Mouse (Mus musculus): Measurements from ENCODE around the gene Il10. TPM values are rescaled to one million over a fixed set of nuclear protein-coding genes. Genes with fewer than 3 reads are reported as not detected.

Il10 gene
- total RNA-seq, 2 experiments from 2014 or later, result not detected

DNA sequence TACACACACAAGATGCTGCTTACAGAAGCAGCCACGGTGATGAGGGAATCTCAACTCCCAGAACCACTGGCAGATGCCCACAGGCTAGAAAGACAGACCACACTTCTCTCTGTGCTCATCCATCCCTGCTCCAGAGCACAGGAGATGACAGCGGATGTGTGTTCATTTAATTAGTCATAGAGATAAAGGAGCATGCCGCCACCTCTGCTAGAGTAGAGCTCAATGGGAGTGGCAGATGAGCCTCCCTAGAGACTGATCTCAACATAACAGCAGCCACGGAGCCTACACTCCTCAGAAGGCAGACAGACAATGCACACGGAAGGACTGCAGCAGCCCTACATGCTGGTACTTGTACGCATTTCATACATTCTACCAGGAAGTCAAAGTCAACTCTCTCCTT, 44.6 kb downstream of the Il10 start:
- no peak for DNase-seq (ENCODE audit: extremely low spot score in 1 of 2, low spot score in 2 of 2)
- intact Hi-C loops (cut with DNase I), result no loop called here

DNA sequence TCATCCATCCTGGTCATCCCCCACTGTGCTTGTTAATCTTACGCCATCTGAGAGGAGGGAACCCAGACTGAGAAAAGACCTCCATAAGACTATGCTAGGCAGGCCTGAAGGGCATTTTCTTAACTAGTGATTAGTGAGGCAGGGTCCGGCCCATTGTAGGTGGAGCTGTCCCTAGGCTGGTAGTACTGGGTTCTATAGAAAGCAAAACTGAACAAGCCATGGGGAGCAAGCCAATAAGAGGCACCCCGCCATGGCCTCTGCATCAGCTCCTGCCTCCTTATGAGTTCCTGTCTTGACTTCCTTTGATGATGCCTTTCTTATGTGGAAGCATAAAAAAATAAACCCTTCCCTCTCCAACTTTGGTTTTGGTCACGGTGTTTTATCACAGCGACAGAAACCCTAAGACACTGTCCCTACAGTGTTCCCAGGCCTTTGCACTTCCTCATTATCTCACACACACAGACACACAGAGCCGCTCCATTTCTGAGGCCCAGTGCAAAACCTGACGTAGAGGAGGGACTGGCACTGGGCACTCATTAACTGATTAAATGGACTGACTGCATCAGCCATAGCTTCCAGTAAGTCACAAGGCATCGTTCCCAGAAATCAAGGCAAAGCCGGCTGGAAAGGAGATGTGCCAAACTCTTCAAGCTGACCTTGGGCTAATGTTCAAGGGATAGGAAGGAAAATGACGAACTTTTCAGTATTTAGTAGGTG, 48.5 kb downstream of the Il10 start:
- no peak for DNase-seq (ENCODE audit: extremely low spot score in 1 of 2, low spot score in 2 of 2)
- intact Hi-C loops (cut with DNase I), result no loop called here

DNA sequence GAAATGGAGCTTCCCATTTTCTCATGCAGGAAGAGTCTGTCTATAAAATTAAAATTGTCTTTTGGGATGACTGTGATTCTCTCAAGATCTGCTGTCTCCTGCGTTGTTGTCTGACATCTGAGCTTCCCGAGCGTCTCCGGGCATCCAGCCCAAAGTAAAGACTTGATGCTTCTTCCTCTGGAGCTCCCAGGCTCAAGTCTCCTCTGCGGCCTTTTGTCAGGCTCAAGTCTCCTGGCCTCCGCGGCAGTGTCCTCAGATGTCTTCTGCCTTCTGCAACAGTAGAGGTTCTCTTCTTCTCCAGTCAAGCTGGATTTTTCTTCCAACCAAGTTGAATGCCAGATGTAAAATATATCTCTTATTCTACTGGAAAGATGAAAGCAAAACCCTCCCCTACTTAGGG, 49.4 kb downstream of the Il10 start:
- DNase-seq (ENCODE audit: extremely low spot score in 1 of 2, low spot score in 2 of 2), result no peak
- intact Hi-C loops (cut with DNase I), result no loop called here

DNA sequence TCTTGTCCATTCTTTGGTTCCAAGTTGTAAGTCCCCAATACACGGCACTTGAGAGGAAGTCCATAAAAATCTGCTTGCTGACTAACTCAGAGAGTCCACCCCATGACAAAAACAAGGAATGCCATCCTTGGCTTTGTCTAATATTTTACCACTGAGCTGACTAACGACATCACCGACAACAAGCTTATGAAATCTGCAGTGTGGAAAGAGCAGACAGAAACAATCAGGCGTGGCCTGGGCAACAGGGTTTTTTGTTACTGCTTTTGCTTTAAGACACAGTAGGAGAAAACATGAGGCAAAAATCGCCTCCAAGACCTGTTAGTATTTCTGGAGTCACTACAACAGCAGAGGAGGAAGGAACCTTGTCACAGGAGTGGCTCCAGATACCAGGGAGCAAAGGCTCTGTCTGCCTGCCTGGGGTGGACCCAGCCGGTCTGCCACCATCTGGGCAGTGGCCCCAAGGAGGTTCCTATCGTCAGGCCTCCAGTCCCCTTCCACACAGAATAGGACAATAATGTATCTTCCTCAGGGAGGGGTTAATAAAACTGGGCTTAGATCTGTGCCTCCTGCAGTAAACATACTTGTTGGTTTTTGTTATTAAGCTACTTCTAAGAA, 52.8 kb downstream of the Il10 start:
- intact Hi-C loops (cut with DNase I), result no loop called here
- DNase-seq (ENCODE audit: extremely low spot score in 1 of 2, low spot score in 2 of 2), result no peak

DNA sequence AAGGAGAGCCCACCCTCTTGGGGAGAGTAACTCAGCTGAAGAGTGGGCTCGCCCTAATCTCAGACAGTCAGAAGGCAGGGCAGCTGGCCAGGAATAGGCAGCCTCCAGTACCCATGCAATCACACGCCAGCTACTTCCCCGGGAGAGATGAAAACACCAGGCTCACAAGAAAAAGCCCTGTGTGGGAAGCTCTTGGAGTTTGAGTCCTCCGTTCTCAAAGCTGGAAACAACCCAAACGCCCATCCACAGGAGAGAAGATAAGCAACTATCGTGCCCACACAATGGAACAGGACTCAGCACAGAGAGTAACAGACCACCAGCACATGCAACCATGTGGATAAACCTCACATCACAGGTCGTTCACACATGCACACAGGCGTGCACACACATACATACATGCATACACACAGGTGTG, 54.9 kb downstream of the Il10 start:
- DNase-seq (ENCODE audit: extremely low spot score in 1 of 2, low spot score in 2 of 2), result peak; percentile 57 to 69
- intact Hi-C loops (cut with DNase I), result no loop called here

Other genes with a start within 250 kb of the Il10 start
- gene Fcamr, start 218.9 kb upstream of the Il10 start, total RNA-seq (2021), result not detected
- under 1 TPM; 0.08 to 0.21 TPM for gene Pigr, start 193.2 kb upstream of the Il10 start, total RNA-seq (2021)
- under 1 TPM in 1 of 2 experiments, not detected in 1; 0.79 TPM for gene Fcmr, start 154.2 kb upstream of the Il10 start, total RNA-seq (2021)
- gene Il24, start 132.4 kb upstream of the Il10 start, total RNA-seq (2021), result not detected
- gene Il20, start 108.4 kb upstream of the Il10 start, total RNA-seq (2021), result not detected
- not detected for gene Il19, start 79.7 kb upstream of the Il10 start, total RNA-seq (2021)
- 10 to 100 TPM; 26.8 to 31.1 TPM for gene Mapkapk2, start 78.0 kb downstream of the Il10 start, total RNA-seq (2021)
- 10 to 100 TPM in 1 of 2 experiments, 1 to 10 TPM in 1; 9.9 to 11.3 TPM for gene Dyrk3, start 118.5 kb downstream of the Il10 start, total RNA-seq (2021)
- 10 to 100 TPM; 37.9 to 39.6 TPM for gene Eif2d, start 133.3 kb downstream of the Il10 start, total RNA-seq (2021)
- 10 to 100 TPM; 19.9 to 21.8 TPM for gene Rassf5, start 225.4 kb downstream of the Il10 start, total RNA-seq (2021)